Mouse (Mus musculus): Measurements from ENCODE around the gene Fbln1. TPM values are rescaled to one million over a fixed set of nuclear protein-coding genes. Genes with fewer than 3 reads are reported as not detected.

Fbln1 gene
- total RNA-seq, 2 experiments from 2014 or later = 10.8 to 18.3 TPM

DNA sequence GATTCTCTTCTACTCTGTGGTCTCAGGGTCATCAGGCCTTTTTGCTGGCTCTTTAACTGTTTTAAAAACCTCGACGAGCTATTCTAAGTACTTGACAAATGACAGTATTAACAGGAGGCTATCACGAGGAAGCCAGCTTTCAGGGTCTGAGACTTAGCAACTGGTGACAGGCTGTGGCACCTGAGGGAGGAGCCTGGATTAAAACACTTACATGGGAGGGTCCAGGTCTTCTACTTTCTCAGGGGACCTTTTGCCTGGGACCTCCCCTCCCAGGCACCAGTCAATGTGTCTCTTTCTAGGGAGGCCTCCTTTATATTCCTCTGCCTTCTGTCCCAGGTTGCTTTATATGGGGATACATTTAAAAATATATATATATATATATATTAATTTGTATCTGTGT lies 128.5 kb downstream of the Fbln1 start:
- DNase-seq (ENCODE audit: low spot score in 2 of 2) = no peak

- no peak for DNase-seq (ENCODE audit: low spot score in 2 of 2)
Observed at GRCm38 (mm10) chr15:85335671-85336300, 130.0 kb downstream of the Fbln1 start, which contains the start of gene Atxn10. Atxn10 (plus strand) TSS chr15:85336245.

Other genes with a start within 250 kb of the Fbln1 start
- gene 5031439G07Rik, start 217.4 kb upstream of the Fbln1 start, total RNA-seq (2021) = 100 to 1,000 TPM; 114 TPM
- gene Upk3a, start 188.8 kb upstream of the Fbln1 start, total RNA-seq (2021) = not detected
- 10 to 100 TPM; 26.2 to 27.3 TPM for gene Fam118a, start 177.0 kb upstream of the Fbln1 start, total RNA-seq (2021)
- gene Smc1b, start 74.0 kb upstream of the Fbln1 start, total RNA-seq (2021) = under 1 TPM in 1 of 2 experiments, not detected in 1; 0.12 TPM
- under 1 TPM in 1 of 2 experiments, not detected in 1; 0.21 TPM for gene Ribc2, start 73.9 kb upstream of the Fbln1 start, total RNA-seq (2021)
- 100 to 1,000 TPM; 323 to 344 TPM for gene Atxn10, start 130.3 kb downstream of the Fbln1 start, total RNA-seq (2021)